Mouse (Mus musculus) liver, embryonic 13.5 days (tissue): ENCODE measurements around the gene Deup1. TPM values are rescaled to one million over a fixed set of nuclear protein-coding genes. Genes with fewer than 3 reads are reported as not detected.

Experiments
- ATAC-seq: fragments of 200-750 bp; cut with Nextera tagmentation; 2 replicates; pipeline ENCODE4 v1.8.0; 2017; ENCODE audit warnings: low read depth, mild to moderate bottlenecking, moderate number of reproducible peaks, moderate library complexity
- DNase-seq: peaks from one replicate; pipeline ENCODE4 v3.0.0; 2022
- H3K27ac ChIP-seq: fragments of 300-500 bp; sonication (generic); 2 replicates; pipeline ENCODE4 v1.5.1; 2015; ENCODE audit warnings: moderate library complexity, mild to moderate bottlenecking, inconsistent platforms
- H3K27me3 ChIP-seq: fragments of 300-500 bp; sonication (generic); 2 replicates; pipeline ENCODE4 v1.6.1; 2015; ENCODE audit warnings: mild to moderate bottlenecking, inconsistent platforms
- H3K36me3 ChIP-seq: fragments of 300-500 bp; sonication (generic); 2 replicates; pipeline ENCODE4 v1.6.1; 2015; ENCODE audit warnings: mild to moderate bottlenecking, inconsistent platforms
- H3K4me1 ChIP-seq: fragments of 300-500 bp; sonication (generic); replicated peaks from 2 replicates; pipeline ENCODE4 v1.6.1; 2015; ENCODE audit warnings: inconsistent platforms
- H3K4me2 ChIP-seq: fragments of 300-500 bp; sonication (generic); 2 replicates; pipeline ENCODE4 v1.6.1; 2015; ENCODE audit warnings: inconsistent platforms, mild to moderate bottlenecking, moderate library complexity
- H3K4me3 ChIP-seq: fragments of 300-500 bp; sonication (generic); replicated peaks from 2 replicates; pipeline ENCODE4 v1.5.1; 2015; ENCODE audit warnings: mild to moderate bottlenecking, inconsistent platforms
- H3K9ac ChIP-seq: fragments of 300-500 bp; sonication (generic); 2 replicates; pipeline ENCODE4 v1.6.1; 2015; ENCODE audit warnings: mild to moderate bottlenecking, inconsistent platforms
- H3K9me3 ChIP-seq: fragments of 300-500 bp; sonication (generic); replicated peaks from 2 replicates; pipeline ENCODE4 v1.6.1; 2016; ENCODE audit warnings: inconsistent platforms
- WGBS: fragments of 180-500 bp; shearing (Covaris S2); methylation state at CpG from one replicate; pipeline ENCODE4 v1.1.7; 2015; ENCODE audit not compliant: insufficient replicate concordance; 5-methylcytosine and 5-hydroxymethylcytosine counted together
- polyA plus RNA-seq: library from polyadenylated mRNA; unstranded; fragments of >200 nt; fragmentation: Nextera tagmentation; extraction: Ambion mirVana; gene quantifications from 2 replicates; pipeline ENCODE4 v1.2.1, GENCODE M21; 2015

Deup1 gene
- polyA plus RNA-seq, 1 experiment from 2014 or later = not detected

- DNase-seq (no peak), ATAC-seq (no peak)
- Histone ChIP-seq H3K9me3 (no peaks in the 10 kb centered on the region), H3K36me3 (no peaks in the 10 kb centered on the region), H3K9ac (no peak overlapping the region), H3K27ac (no peak overlapping the region), H3K27me3 (no peaks in the 10 kb centered on the region), H3K4me1 (peaks cover 31% of the 10 kb centered on the region), H3K4me3 (no peak overlapping the region), H3K4me2 (no peak overlapping the region)
- 59% methylated on average over 8 of the region's 8 CpGs for WGBS
Measured at GRCm38 (mm10) chr9:15529275-15529964, 98.3 kb downstream of the Deup1 start.

GRCm38 (mm10) chr9:15528368-15528767, 99.4 kb downstream of the Deup1 start:
- ATAC-seq = no peak
- H3K36me3 ChIP-seq = no peaks in the 10 kb centered on the region
- WGBS = 73% methylated on average over 7 of the region's 7 CpGs
- H3K9me3 ChIP-seq = no peaks in the 10 kb centered on the region
- H3K4me3 ChIP-seq = no peak overlapping the region
- H3K4me1 ChIP-seq = peaks cover 31% of the 10 kb centered on the region
- no peak overlapping the region for H3K4me2 ChIP-seq
- no peaks in the 10 kb centered on the region for H3K27me3 ChIP-seq
- no peak for DNase-seq
- no peak overlapping the region for H3K9ac ChIP-seq
- H3K27ac ChIP-seq = no peak overlapping the region

- H3K4me3 ChIP-seq = no peak overlapping the region
- H3K27ac ChIP-seq = no peak overlapping the region
- DNase-seq (no peak), ATAC-seq (no peak)
- H3K27me3 ChIP-seq = no peaks in the 10 kb centered on the region
- H3K9ac ChIP-seq = no peak overlapping the region
- WGBS = 65% methylated on average over 6 of the region's 6 CpGs
- no peak overlapping the region for H3K4me2 ChIP-seq
- H3K36me3 ChIP-seq = no peaks in the 10 kb centered on the region
- peaks cover 31% of the 10 kb centered on the region for H3K4me1 ChIP-seq
- H3K9me3 ChIP-seq = no peaks in the 10 kb centered on the region
Measured at GRCm38 (mm10) chr9:15527846-15528245, 99.9 kb downstream of the Deup1 start.

- Histone ChIP-seq H3K9ac (no peak overlapping the region), H3K4me3 (no peak overlapping the region), H3K4me2 (no peak overlapping the region), H3K27me3 (no peaks in the 10 kb centered on the region), H3K36me3 (no peaks in the 10 kb centered on the region), H3K9me3 (no peaks in the 10 kb centered on the region), H3K4me1 (peaks cover 31% of the 10 kb centered on the region), H3K27ac (no peak overlapping the region)
- 69% methylated on average over 7 of the region's 7 CpGs for WGBS
- no peak for DNase-seq
- no peak for ATAC-seq
Measured at GRCm38 (mm10) chr9:15526539-15526938, 101.2 kb downstream of the Deup1 start.

GRCm38 (mm10) chr9:15525246-15525645, 102.5 kb downstream of the Deup1 start:
- DNase-seq (no peak), ATAC-seq (no peak)
- Histone ChIP-seq H3K4me1 (peaks cover 21% of the 10 kb centered on the region), H3K36me3 (no peaks in the 10 kb centered on the region), H3K9ac (no peak overlapping the region), H3K9me3 (no peaks in the 10 kb centered on the region), H3K4me3 (no peak overlapping the region), H3K27ac (no peak overlapping the region), H3K4me2 (no peak overlapping the region), H3K27me3 (no peaks in the 10 kb centered on the region)
- WGBS = 62% methylated on average over 8 of the region's 8 CpGs

GRCm38 (mm10) chr9:15523646-15524045, 104.1 kb downstream of the Deup1 start:
- no peaks in the 10 kb centered on the region for H3K36me3 ChIP-seq
- H3K4me3 ChIP-seq = no peak overlapping the region
- no peak overlapping the region for H3K9ac ChIP-seq
- no peak for DNase-seq
- no peak for ATAC-seq
- no peaks in the 10 kb centered on the region for H3K27me3 ChIP-seq
- H3K9me3 ChIP-seq = no peaks in the 10 kb centered on the region
- 74% methylated on average over 6 of the region's 6 CpGs for WGBS
- H3K4me2 ChIP-seq = no peak overlapping the region
- no peak overlapping the region for H3K27ac ChIP-seq
- peaks cover 5% of the 10 kb centered on the region; the same call in 1 of the 2 replicates for H3K4me1 ChIP-seq

- H3K27me3 ChIP-seq = no peaks in the 10 kb centered on the region
Measured at GRCm38 (mm10) chr9:15522887-15523286, 104.8 kb downstream of the Deup1 start.

GRCm38 (mm10) chr9:15522348-15522747, 105.4 kb downstream of the Deup1 start:
- Histone ChIP-seq H3K27ac (no peak overlapping the region), H3K4me1 (no peaks in the 10 kb centered on the region), H3K4me3 (no peak overlapping the region), H3K27me3 (no peaks in the 10 kb centered on the region), H3K36me3 (no peaks in the 10 kb centered on the region; the same call in 1 of the 2 replicates), H3K9me3 (no peaks in the 10 kb centered on the region), H3K9ac (no peak overlapping the region), H3K4me2 (no peak overlapping the region)
- no peak for ATAC-seq
- no peak for DNase-seq
- 77% methylated on average over 10 of the region's 10 CpGs for WGBS

More at GRCm38 (mm10) chr9:15522887-15523286, 104.8 kb downstream of the Deup1 start:
- WGBS = 73% methylated on average over 5 of the region's 5 CpGs
- DNase-seq (no peak), ATAC-seq (no peak)
- Histone ChIP-seq H3K9me3 (no peaks in the 10 kb centered on the region), H3K4me3 (no peak overlapping the region), H3K4me2 (no peak overlapping the region), H3K27ac (no peak overlapping the region), H3K36me3 (no peaks in the 10 kb centered on the region), H3K4me1 (no peaks in the 10 kb centered on the region), H3K9ac (no peak overlapping the region)

- Histone ChIP-seq H3K4me3 (no peak overlapping the region), H3K4me2 (no peak overlapping the region), H3K27me3 (no peaks in the 10 kb centered on the region), H3K9me3 (no peaks in the 10 kb centered on the region), H3K27ac (no peak overlapping the region), H3K4me1 (no peaks in the 10 kb centered on the region), H3K36me3 (peaks cover 2% of the 10 kb centered on the region; the same call in 1 of the 2 replicates), H3K9ac (no peak overlapping the region)
- ATAC-seq = no peak
- no peak for DNase-seq
- WGBS = 74% methylated on average over 4 of the region's 4 CpGs
Measured at GRCm38 (mm10) chr9:15517979-15518378, 109.8 kb downstream of the Deup1 start.

- Histone ChIP-seq H3K4me3 (no peak overlapping the region), H3K27ac (no peak overlapping the region), H3K9me3 (no peaks in the 10 kb centered on the region), H3K9ac (no peak overlapping the region), H3K4me2 (no peak overlapping the region), H3K27me3 (no peaks in the 10 kb centered on the region), H3K36me3 (peaks cover 2% of the 10 kb centered on the region; the same call in 1 of the 2 replicates), H3K4me1 (no peaks in the 10 kb centered on the region; the same call in 1 of the 2 replicates)
- DNase-seq (no peak), ATAC-seq (no peak)
- WGBS = 62% methylated on average over 2 of the region's 2 CpGs
Measured at GRCm38 (mm10) chr9:15516007-15516406, 111.7 kb downstream of the Deup1 start.

- no peak for ATAC-seq
- no peaks in the 10 kb centered on the region for H3K9me3 ChIP-seq
- H3K4me3 ChIP-seq = no peak overlapping the region
- no peak for DNase-seq
- H3K9ac ChIP-seq = no peak overlapping the region
- no peak overlapping the region for H3K27ac ChIP-seq
- 55% methylated on average over 7 of the region's 7 CpGs for WGBS
- H3K36me3 ChIP-seq = peaks cover 2% of the 10 kb centered on the region; the same call in 1 of the 2 replicates
- no peaks in the 10 kb centered on the region for H3K27me3 ChIP-seq
- H3K4me1 ChIP-seq = peaks cover 4% of the 10 kb centered on the region; the same call in 1 of the 2 replicates
- H3K4me2 ChIP-seq = no peak overlapping the region
Measured at GRCm38 (mm10) chr9:15512918-15513317, 114.8 kb downstream of the Deup1 start.
